In genomic region chr8:121300501-121301411, GRCm38 (mm10) we compare ENCODE assay signal across 8 mouse cellular contexts.
DNase-seq lines count a peak whose midpoint lies in the region; ATAC-seq and TF ChIP-seq lines count a peak whose summit lies in the region.

No protein-coding gene starts in this region.

- peaks cover 74% of the 10 kb centered on the region for H3K27me3 ChIP-seq in limb, embryonic 12.5 days
- H3K27me3 ChIP-seq in small intestine, adult 2 months (ENCODE audit: control insufficient read depth, insufficient read depth, low read length) = no peaks in the 10 kb centered on the region

- peak overlapping the region; percentile 19 for H3K4me3 ChIP-seq in limb, embryonic 12.5 days (replicated peaks)
- peak overlapping the region; percentile 6; the same call in 1 of the 2 replicates for H3K4me3 ChIP-seq in small intestine, adult 2 months (ENCODE audit: low read depth, low read length)

- H3K9ac ChIP-seq in limb, embryonic 12.5 days (replicated peaks) = peak overlapping the region; percentile 9; the same call in 1 of the 2 replicates

- H3K4me1 ChIP-seq in limb, embryonic 12.5 days (replicated peaks) = peaks cover 80% of the 10 kb centered on the region
- no peaks in the 10 kb centered on the region for H3K4me1 ChIP-seq in small intestine, adult 2 months (ENCODE audit: control insufficient read depth, insufficient read depth, insufficient read length, low read length)

- WGBS in limb, embryonic 12.5 days = 3% methylated on average over 28 of the region's 28 CpGs
- 30% methylated on average over 28 of the region's 28 CpGs for WGBS in small intestine, adult 2 months

- DNase-seq in lung, postnatal 10 days = peak; percentile 49
- no peak for DNase-seq in lung, postnatal 14 days
- peak; percentile 44 to 50 for DNase-seq in heart, postnatal 10 days
- no peak for DNase-seq in layer of hippocampus, postnatal 14 days (ENCODE audit: low spot score in 2 of 2)
- no peak for DNase-seq in left cerebral cortex, adult 9 months (ENCODE audit: low spot score in 2 of 2)
- DNase-seq in left cerebral cortex, adult 8-10 months (ENCODE audit: low spot score in 2 of 2) = no peak

- ATAC-seq in limb, embryonic 12.5 days (ENCODE audit: insufficient number of reproducible peaks, insufficient read depth, low FRiP score, low TSS enrichment, low read depth) = peak; percentile 91

- H3K4me2 ChIP-seq in limb, embryonic 12.5 days = peak overlapping the region; percentile 52

- intact Hi-C loops in heart, postnatal 10 days (cut with DNase I) = no loop called here

- no peaks in the 10 kb centered on the region for H3K36me3 ChIP-seq in limb, embryonic 12.5 days
- H3K36me3 ChIP-seq in small intestine, adult 2 months (ENCODE audit: control insufficient read depth, insufficient read depth, low read length) = no peaks in the 10 kb centered on the region

- H3K9me3 ChIP-seq in limb, embryonic 12.5 days = no peaks in the 10 kb centered on the region

- TF ChIP-seq CTCF in small intestine, adult 2 months (IDR thresholded peaks at IDR 0.05; ENCODE audit: extremely low read depth, insufficient read length, insufficient replicate concordance, low read depth, low read length) = no peak

- TF ChIP-seq POLR2A in small intestine, adult 2 months (IDR thresholded peaks at IDR 0.05; ENCODE audit: low read depth, low read length) = no peak

- peak overlapping the region; percentile 86 for H3K27ac ChIP-seq in limb, embryonic 12.5 days
- H3K27ac ChIP-seq in small intestine, adult 2 months (ENCODE audit: insufficient read depth, low read depth, low read length) = no peak overlapping the region

Comparison
In these comparisons a context has a peak if more than half of its experiments do, and no peak if none do; other contexts are left out.
1. DNase-seq: peak in lung, postnatal 10 days (single experiment) and heart, postnatal 10 days (2 of 2); none in lung, postnatal 14 days (single experiment), layer of hippocampus, postnatal 14 days (0 of 2), left cerebral cortex, adult 9 months (0 of 2) and left cerebral cortex, adult 8-10 months (0 of 2).